Mouse (Mus musculus): Measurements from ENCODE around the gene Ache.
"Not testable (repeated sequence)": the region's sequence is repeated elsewhere in the genome, so short reads cannot be mapped to it uniquely, and the experiment has no call there.

The Ache gene

DNA sequence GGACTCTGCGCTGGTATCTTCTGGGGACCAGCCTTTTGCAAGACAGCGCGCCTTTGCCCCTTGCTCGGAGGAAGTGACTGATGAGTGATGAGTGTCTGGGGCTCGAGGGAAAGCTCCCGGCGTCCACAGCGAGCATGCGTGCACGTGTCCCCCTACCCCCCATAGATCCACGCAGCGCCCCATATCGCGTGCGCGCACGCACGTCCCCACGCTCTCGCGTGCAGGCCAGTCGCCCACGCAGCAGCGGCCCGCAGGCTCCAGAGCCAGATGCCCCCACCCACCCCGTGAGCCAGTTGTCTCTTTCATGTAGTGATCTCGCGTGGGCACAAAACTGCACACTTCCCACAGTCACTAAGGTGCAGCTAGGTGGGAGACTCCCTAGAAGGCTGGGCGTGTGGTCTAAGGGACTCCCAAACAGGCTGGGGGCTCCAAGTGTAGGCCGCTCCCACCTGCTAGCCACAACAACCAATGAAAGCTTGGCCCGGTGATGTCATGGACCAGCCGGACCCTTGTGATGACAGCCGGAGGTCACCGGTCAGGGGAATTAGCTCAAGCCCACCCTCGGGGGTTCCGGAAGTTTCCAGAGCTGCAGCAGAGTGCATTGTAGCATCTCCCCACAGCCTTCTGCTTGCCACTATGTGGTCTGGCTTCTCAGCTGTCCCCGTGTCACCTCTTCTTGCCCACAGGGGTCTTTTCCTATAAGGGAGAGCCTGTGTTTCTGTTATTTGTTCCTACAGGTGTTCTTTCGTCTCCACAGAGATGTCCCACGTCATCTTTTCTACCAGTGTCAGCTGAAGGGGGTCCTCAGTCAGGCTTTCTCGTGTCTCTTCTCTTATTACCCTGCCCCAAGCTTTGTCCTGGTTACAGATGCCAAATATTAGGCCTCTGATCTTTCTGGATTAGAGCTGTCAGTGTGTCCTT lies at the start of gene Ache:
Gene Ache (plus strand): TSS at position 488 of the 921 bp plus-strand sequence.
- peak; percentile 57 for DNase-seq (ENCODE audit: extremely low spot score, low spot score)

DNA sequence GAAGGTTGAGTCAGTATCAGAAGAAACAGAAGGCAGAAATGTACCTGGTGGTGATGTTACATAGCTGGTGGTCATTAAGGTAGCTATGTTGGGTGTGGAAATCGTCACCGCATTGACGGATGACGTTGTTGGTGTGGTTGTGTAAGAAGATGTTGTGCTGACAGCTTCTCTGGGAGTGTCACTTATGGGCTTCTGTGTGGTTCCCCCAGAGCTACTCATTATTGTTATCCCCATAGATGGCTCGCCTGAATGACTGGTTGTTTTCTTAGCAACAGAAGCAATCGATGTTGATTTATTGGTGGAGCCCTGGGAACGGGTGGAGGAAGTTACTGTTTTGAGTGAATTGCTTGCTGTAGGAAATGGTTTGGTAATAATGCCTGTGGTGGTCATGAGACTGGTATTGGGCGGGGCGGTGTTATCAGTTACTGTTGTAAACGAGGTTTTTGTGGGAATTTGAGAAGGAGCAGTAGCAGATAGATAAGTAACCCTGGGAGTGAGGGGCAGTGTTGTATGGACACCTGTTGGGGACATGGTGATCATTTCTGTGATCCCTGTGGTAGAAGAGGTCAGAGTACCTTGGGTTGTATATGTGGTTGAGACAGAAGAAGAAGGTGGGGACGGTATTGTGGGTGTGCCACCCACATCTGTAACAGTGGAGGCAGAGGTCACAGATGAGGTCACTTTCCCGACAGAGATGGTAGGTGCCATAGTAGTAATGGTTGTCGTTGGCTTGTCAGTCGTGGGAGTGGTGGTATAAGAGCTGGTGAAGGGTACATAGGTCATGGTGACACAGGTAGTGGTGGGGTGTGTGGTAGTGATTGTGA lies 23.2 kb upstream of the Ache start:
- DNase-seq (ENCODE audit: extremely low spot score, low spot score) = no peak

- no peak for DNase-seq (ENCODE audit: extremely low spot score, low spot score)
Measured at GRCm38 (mm10) chr5:137264787-137265186, 22.5 kb upstream of the Ache start.

GRCm38 (mm10) chr5:137268131-137268910 lies 19.0 kb upstream of the Ache start:
- DNase-seq (ENCODE audit: extremely low spot score, low spot score) = no peak

- DNase-seq (ENCODE audit: extremely low spot score, low spot score) = no peak
Measured at GRCm38 (mm10) chr5:137277360-137278342, 9.7 kb upstream of the Ache start.

- not testable (repeated sequence) for DNase-seq (ENCODE audit: extremely low spot score, low spot score)
Measured at GRCm38 (mm10) chr5:137284411-137284810, 2.9 kb upstream of the Ache start.

DNA sequence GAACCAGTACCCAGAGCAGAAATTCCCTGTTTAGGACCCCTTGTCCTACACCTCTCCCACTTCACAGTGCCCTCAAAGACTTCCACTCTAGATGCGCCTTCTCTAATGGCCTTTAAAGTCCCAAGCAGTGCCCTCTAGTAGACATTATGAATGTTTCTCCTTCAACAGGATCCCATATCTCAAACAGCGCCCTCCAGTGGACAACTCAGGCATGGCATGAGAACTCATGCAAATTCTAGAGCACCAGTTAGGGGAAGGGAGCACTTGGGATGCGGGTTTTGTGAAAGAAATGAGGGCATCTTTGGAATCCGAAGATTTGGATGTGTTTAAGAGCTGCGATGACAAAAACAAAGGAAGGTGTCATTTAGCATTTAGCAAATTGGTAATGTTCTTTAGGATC lies 2.3 kb upstream of the Ache start:
- no peak for DNase-seq (ENCODE audit: extremely low spot score, low spot score)

GRCm38 (mm10) chr5:137285986-137286385 lies 1.3 kb upstream of the Ache start:
- DNase-seq (ENCODE audit: extremely low spot score, low spot score) = no peak

GRCm38 (mm10) chr5:137286655-137287031 lies 676 bp upstream of the Ache start:
- peak; percentile 91 for DNase-seq (ENCODE audit: extremely low spot score, low spot score)

- DNase-seq (ENCODE audit: extremely low spot score, low spot score) = peak; percentile 52
Measured at GRCm38 (mm10) chr5:137287953-137288743, 829 bp downstream of the Ache start.

GRCm38 (mm10) chr5:137288999-137289470 lies 1.7 kb downstream of the Ache start:
- DNase-seq (ENCODE audit: extremely low spot score, low spot score) = peak; percentile 50

- DNase-seq (ENCODE audit: extremely low spot score, low spot score) = no peak
Measured at GRCm38 (mm10) chr5:137289591-137290365, 2.5 kb downstream of the Ache start.

DNA sequence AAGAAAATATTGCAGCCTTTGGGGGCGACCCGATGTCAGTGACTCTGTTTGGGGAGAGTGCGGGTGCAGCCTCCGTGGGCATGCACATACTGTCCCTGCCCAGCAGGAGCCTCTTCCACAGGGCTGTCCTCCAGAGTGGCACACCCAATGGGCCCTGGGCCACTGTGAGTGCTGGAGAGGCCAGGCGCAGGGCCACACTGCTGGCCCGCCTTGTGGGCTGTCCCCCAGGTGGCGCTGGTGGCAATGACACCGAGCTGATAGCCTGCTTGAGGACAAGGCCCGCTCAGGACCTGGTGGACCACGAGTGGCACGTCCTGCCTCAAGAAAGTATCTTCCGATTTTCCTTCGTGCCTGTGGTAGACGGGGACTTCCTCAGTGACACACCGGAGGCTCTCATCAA lies 3.4 kb downstream of the Ache start:
- peak; percentile 53 for DNase-seq (ENCODE audit: extremely low spot score, low spot score)

- no peak for DNase-seq (ENCODE audit: extremely low spot score, low spot score)
Measured at GRCm38 (mm10) chr5:137291381-137291926, 4.1 kb downstream of the Ache start.

- peak; percentile 66 for DNase-seq (ENCODE audit: extremely low spot score, low spot score)
Measured at GRCm38 (mm10) chr5:137293282-137293681, 6.0 kb downstream of the Ache start.

GRCm38 (mm10) chr5:137293839-137294743 lies 6.8 kb downstream of the Ache start, which contains the start of gene Ufsp1:
TSS of gene Ufsp1 (plus strand) at chr5:137294629.
- DNase-seq (ENCODE audit: extremely low spot score, low spot score) = peak; percentile 95

GRCm38 (mm10) chr5:137294744-137295093 lies 7.4 kb downstream of the Ache start:
- DNase-seq (ENCODE audit: extremely low spot score, low spot score) = no peak
